Mouse (Mus musculus): ENCODE results near the gene Pcgf5. TPM values are rescaled to one million over a fixed set of nuclear protein-coding genes. Genes with fewer than 3 reads are reported as not detected.

The Pcgf5 gene
- 10.3 and 11.9 TPM in 2 replicates for polyA plus RNA-seq (2016; fragmentation: Nextera tagmentation; extraction: Ambion mirVana)

GRCm38 (mm10) chr19:36348161-36348800, at the start of gene Pcgf5:
Pcgf5 (plus strand) TSS chr19:36348309.
- Histone ChIP-seq H3K4me1 (peaks cover 10% of the 10 kb centered on the region), H3K9me3 (no peaks in the 10 kb centered on the region), H3K36me3 (no peaks in the 10 kb centered on the region), H3K27ac (replicated peaks) (no peak within 1 kb of the TSS), H3K9ac (replicated peaks) (peak within 1 kb of the TSS; percentile 55), H3K27me3 (peaks cover 53% of the 10 kb centered on the region), H3K4me2 (replicated peaks) (peak within 1 kb of the TSS; percentile 100), H3K4me3 (peak within 1 kb of the TSS; percentile 84)
- WGBS, result 1% methylated on average over 76 of the region's 92 CpGs
- peak; percentile 83 for ATAC-seq (ENCODE audit: low FRiP score, low read depth)

GRCm38 (mm10) chr19:36305542-36305941, 42.6 kb upstream of the Pcgf5 start:
- ATAC-seq (ENCODE audit: low FRiP score, low read depth), result no peak
- H3K4me1 ChIP-seq, result no peaks in the 10 kb centered on the region
- H3K9ac ChIP-seq (replicated peaks), result no peak overlapping the region
- no peaks in the 10 kb centered on the region for H3K9me3 ChIP-seq
- 90% methylated on average over 5 of the region's 5 CpGs for WGBS
- H3K27ac ChIP-seq (replicated peaks), result no peak overlapping the region
- no peak overlapping the region for H3K4me3 ChIP-seq
- H3K4me2 ChIP-seq (replicated peaks), result no peak overlapping the region
- no peaks in the 10 kb centered on the region for H3K36me3 ChIP-seq
- H3K27me3 ChIP-seq, result no peaks in the 10 kb centered on the region

GRCm38 (mm10) chr19:36314010-36314409, 34.1 kb upstream of the Pcgf5 start:
- Histone ChIP-seq H3K27ac (replicated peaks) (no peak overlapping the region), H3K9me3 (no peaks in the 10 kb centered on the region), H3K4me3 (no peak overlapping the region), H3K27me3 (no peaks in the 10 kb centered on the region), H3K9ac (replicated peaks) (no peak overlapping the region), H3K4me1 (no peaks in the 10 kb centered on the region), H3K4me2 (replicated peaks) (no peak overlapping the region), H3K36me3 (no peaks in the 10 kb centered on the region)
- ATAC-seq (ENCODE audit: low FRiP score, low read depth), result no peak
- 89% methylated on average over 5 of the region's 5 CpGs for WGBS

- no peak overlapping the region for H3K9ac ChIP-seq (replicated peaks)
- H3K4me1 ChIP-seq, result no peaks in the 10 kb centered on the region
- ATAC-seq (ENCODE audit: low FRiP score, low read depth), result no peak
- no peak overlapping the region for H3K4me2 ChIP-seq (replicated peaks)
- no peaks in the 10 kb centered on the region for H3K9me3 ChIP-seq
- H3K27ac ChIP-seq (replicated peaks), result no peak overlapping the region
- 87% methylated on average over 4 of the region's 4 CpGs for WGBS
- H3K36me3 ChIP-seq, result no peaks in the 10 kb centered on the region
- no peaks in the 10 kb centered on the region for H3K27me3 ChIP-seq
- H3K4me3 ChIP-seq, result no peak overlapping the region
Measured at GRCm38 (mm10) chr19:36319735-36320134, 28.4 kb upstream of the Pcgf5 start.

GRCm38 (mm10) chr19:36321066-36321465, 27.0 kb upstream of the Pcgf5 start:
- Histone ChIP-seq H3K36me3 (no peaks in the 10 kb centered on the region), H3K4me3 (no peak overlapping the region), H3K27me3 (no peaks in the 10 kb centered on the region), H3K9ac (replicated peaks) (no peak overlapping the region), H3K4me1 (no peaks in the 10 kb centered on the region), H3K27ac (replicated peaks) (no peak overlapping the region), H3K9me3 (no peaks in the 10 kb centered on the region), H3K4me2 (replicated peaks) (no peak overlapping the region)
- ATAC-seq (ENCODE audit: low FRiP score, low read depth), result no peak
- 92% methylated on average over 3 of the region's 3 CpGs for WGBS

GRCm38 (mm10) chr19:36323326-36323725, 24.8 kb upstream of the Pcgf5 start:
- H3K4me1 ChIP-seq, result no peaks in the 10 kb centered on the region
- no peak for ATAC-seq (ENCODE audit: low FRiP score, low read depth)
- no peaks in the 10 kb centered on the region for H3K36me3 ChIP-seq
- no peak overlapping the region for H3K9ac ChIP-seq (replicated peaks)
- no peaks in the 10 kb centered on the region for H3K27me3 ChIP-seq
- 67% methylated on average over 2 of the region's 2 CpGs for WGBS
- H3K27ac ChIP-seq (replicated peaks), result no peak overlapping the region
- no peak overlapping the region for H3K4me3 ChIP-seq
- no peak overlapping the region for H3K4me2 ChIP-seq (replicated peaks)
- no peaks in the 10 kb centered on the region for H3K9me3 ChIP-seq

GRCm38 (mm10) chr19:36328678-36329077, 19.4 kb upstream of the Pcgf5 start:
- 92% methylated on average over 5 of the region's 5 CpGs for WGBS
- no peaks in the 10 kb centered on the region for H3K36me3 ChIP-seq
- H3K4me3 ChIP-seq, result no peak overlapping the region
- H3K27me3 ChIP-seq, result no peaks in the 10 kb centered on the region
- no peak overlapping the region for H3K9ac ChIP-seq (replicated peaks)
- H3K4me1 ChIP-seq, result no peaks in the 10 kb centered on the region
- H3K9me3 ChIP-seq, result no peaks in the 10 kb centered on the region
- H3K27ac ChIP-seq (replicated peaks), result no peak overlapping the region
- H3K4me2 ChIP-seq (replicated peaks), result no peak overlapping the region
- ATAC-seq (ENCODE audit: low FRiP score, low read depth), result no peak

GRCm38 (mm10) chr19:36347376-36347775, 733 bp upstream of the Pcgf5 start:
- H3K4me2 ChIP-seq (replicated peaks), result peak overlapping the region; percentile 100
- no peak overlapping the region for H3K27ac ChIP-seq (replicated peaks)
- H3K9me3 ChIP-seq, result no peaks in the 10 kb centered on the region
- peaks cover 10% of the 10 kb centered on the region for H3K4me1 ChIP-seq
- 0 out of 2 replicates have a peak overlapping the region, but pooled peaks have one; percentile 84 for H3K4me3 ChIP-seq
- H3K27me3 ChIP-seq, result peaks cover 53% of the 10 kb centered on the region
- H3K36me3 ChIP-seq, result no peaks in the 10 kb centered on the region
- H3K9ac ChIP-seq (replicated peaks), result no peak overlapping the region
- no peak for ATAC-seq (ENCODE audit: low FRiP score, low read depth)
- 21% methylated on average over 6 of the region's 6 CpGs for WGBS

- ATAC-seq (ENCODE audit: low FRiP score, low read depth), result no peak
- H3K27me3 ChIP-seq, result peaks cover 53% of the 10 kb centered on the region
- H3K36me3 ChIP-seq, result no peaks in the 10 kb centered on the region
- peak overlapping the region; percentile 100 for H3K4me2 ChIP-seq (replicated peaks)
- WGBS, result under 1% methylated on average over 11 of the region's 11 CpGs
- peak overlapping the region; percentile 84 for H3K4me3 ChIP-seq
- no peaks in the 10 kb centered on the region for H3K9me3 ChIP-seq
- peak overlapping the region; percentile 55 for H3K9ac ChIP-seq (replicated peaks)
- no peak overlapping the region for H3K27ac ChIP-seq (replicated peaks)
- peaks cover 10% of the 10 kb centered on the region for H3K4me1 ChIP-seq
Measured at GRCm38 (mm10) chr19:36347831-36348160, 313 bp upstream of the Pcgf5 start.

GRCm38 (mm10) chr19:36348801-36349486, 835 bp downstream of the Pcgf5 start:
- Histone ChIP-seq H3K9me3 (no peaks in the 10 kb centered on the region), H3K36me3 (no peaks in the 10 kb centered on the region), H3K27ac (replicated peaks) (no peak overlapping the region), H3K4me3 (peak overlapping the region; percentile 84), H3K4me2 (replicated peaks) (peak overlapping the region; percentile 100), H3K4me1 (peaks cover 10% of the 10 kb centered on the region), H3K9ac (replicated peaks) (peak overlapping the region; percentile 55; the same call in 1 of the 2 replicates), H3K27me3 (peaks cover 53% of the 10 kb centered on the region)
- ATAC-seq (ENCODE audit: low FRiP score, low read depth), result peak; percentile 77
- under 1% methylated on average over 83 of the region's 85 CpGs for WGBS

GRCm38 (mm10) chr19:36349487-36349955, 1.4 kb downstream of the Pcgf5 start:
- Histone ChIP-seq H3K9ac (replicated peaks) (peak overlapping the region; percentile 55; the same call in 1 of the 2 replicates), H3K36me3 (no peaks in the 10 kb centered on the region), H3K4me2 (replicated peaks) (peak overlapping the region; percentile 100), H3K27ac (replicated peaks) (no peak overlapping the region), H3K4me1 (peaks cover 10% of the 10 kb centered on the region), H3K4me3 (peak overlapping the region; percentile 84), H3K9me3 (no peaks in the 10 kb centered on the region), H3K27me3 (peaks cover 53% of the 10 kb centered on the region)
- WGBS, result 6% methylated on average over 14 of the region's 15 CpGs
- peak; percentile 21; the same call in 1 of the 2 replicates for ATAC-seq (ENCODE audit: low FRiP score, low read depth)

- Histone ChIP-seq H3K9me3 (no peaks in the 10 kb centered on the region), H3K27me3 (peaks cover 53% of the 10 kb centered on the region), H3K4me1 (peaks cover 10% of the 10 kb centered on the region), H3K36me3 (no peaks in the 10 kb centered on the region), H3K27ac (replicated peaks) (no peak overlapping the region), H3K9ac (replicated peaks) (no peak overlapping the region), H3K4me3 (no peak overlapping the region), H3K4me2 (replicated peaks) (no peak overlapping the region)
- no peak for ATAC-seq (ENCODE audit: low FRiP score, low read depth)
- WGBS, result 78% methylated on average over 11 of the region's 11 CpGs
Measured at GRCm38 (mm10) chr19:36350181-36350580, 2.1 kb downstream of the Pcgf5 start.
